Mouse (Mus musculus) megakaryocyte, embryonic 14.5 days (primary cell): ENCODE measurements at regions not wholly inside any gene's neighbourhood (a gene's known extent, or its start where the extent isn't known, plus 50 kb on each side); places are given as distances from the start of the nearest gene placed in this dataset.

Experiments used
- FLI1 ChIP-seq: IDR thresholded peaks from 2 replicates; pipeline ENCODE4 v1.6.1; 2012; ENCODE audit warnings: low read length, inconsistent platforms, mixed read lengths
- GATA1 ChIP-seq: IDR thresholded peaks from 3 replicates; pipeline ENCODE4 v1.6.1; 2012; ENCODE audit warnings: mixed read lengths, low read length, inconsistent platforms, borderline replicate concordance

- TF ChIP-seq GATA1, result no peak
- no peak for TF ChIP-seq FLI1
These were observed 225.6 kb upstream of the Ccdc122 start for GRCm38 (mm10) chr14:76810697-76811589.
